Mouse (Mus musculus): ENCODE results near the gene Frs3. TPM values are rescaled to one million over a fixed set of nuclear protein-coding genes. Genes with fewer than 3 reads are reported as not detected.

Gene Frs3
- total and polyA plus RNA-seq, 2 experiments, result 1.7 to 7.1 TPM

DNA sequence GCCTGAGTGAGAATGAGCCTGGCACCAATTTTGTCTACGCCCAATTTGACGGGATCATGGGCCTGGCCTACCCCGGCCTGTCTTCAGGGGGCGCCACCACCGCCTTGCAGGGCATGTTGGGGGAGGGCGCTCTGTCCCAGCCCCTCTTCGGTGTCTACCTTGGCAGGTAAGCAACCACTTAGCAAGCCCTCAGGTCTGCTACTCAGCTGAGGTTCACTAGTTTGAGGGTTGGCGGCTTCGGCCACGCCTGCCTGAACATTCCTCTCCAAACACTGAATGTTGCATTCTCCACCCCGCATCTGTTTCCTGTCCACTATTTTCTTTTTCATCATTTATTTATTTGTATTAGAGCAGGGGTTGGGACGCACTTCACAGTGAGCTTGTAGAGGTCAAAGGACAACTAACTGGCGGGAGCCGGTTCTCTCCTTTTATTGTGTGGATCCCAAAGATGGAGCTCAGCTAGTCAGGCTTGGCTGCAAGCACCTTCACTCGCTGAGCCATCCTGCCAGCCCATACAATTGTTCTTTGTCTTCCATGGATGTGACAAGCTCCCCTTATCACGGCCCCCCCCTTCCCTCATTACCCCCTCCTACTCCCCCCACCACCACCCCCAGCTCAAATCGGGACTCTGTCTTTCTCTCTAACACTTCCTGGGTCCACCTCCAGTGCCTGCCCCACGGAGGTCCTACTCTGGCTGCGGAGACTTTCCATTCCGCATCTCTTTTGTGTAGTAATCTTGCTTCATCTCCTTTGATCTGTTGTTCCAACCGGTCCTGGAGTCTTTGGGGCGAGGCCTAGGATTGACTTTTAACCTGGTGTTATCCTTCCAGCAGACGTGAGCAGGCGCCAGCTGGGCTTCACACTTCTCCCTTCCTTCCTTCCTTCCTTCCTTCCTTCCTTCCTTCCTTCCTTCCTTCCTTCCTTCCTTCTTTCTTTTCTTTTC, 42.1 kb downstream of the Frs3 start:
- WGBS, result 63% methylated on average over 24 of the region's 24 CpGs
- Histone ChIP-seq H3K9ac (ENCODE audit: low read depth, low read length) (no peak overlapping the region), H3K4me1 (ENCODE audit: control insufficient read depth, insufficient read depth, low read length) (no peaks in the 10 kb centered on the region), H3K27ac (replicated peaks; ENCODE audit: insufficient read depth, low read depth, low read length) (no peak overlapping the region), H3K79me2 (ENCODE audit: control insufficient read depth, insufficient read depth, low read length) (no peaks in the 10 kb centered on the region), H3K27me3 (ENCODE audit: control insufficient read depth, insufficient read depth, low read length) (no peaks in the 10 kb centered on the region), H3K4me3 (ENCODE audit: insufficient read depth, low read depth, low read length) (no peak overlapping the region), H3K36me3 (ENCODE audit: control insufficient read depth, insufficient read depth, low read length) (no peaks in the 10 kb centered on the region)
- DNase-seq (ENCODE audit: extremely low read depth, low read depth, low spot score), result no peak
- TF ChIP-seq CTCF (IDR thresholded peaks at IDR 0.05; ENCODE audit: low read depth, low read length) (no peak), POLR2A (IDR thresholded peaks at IDR 0.05; ENCODE audit: extremely low read depth, insufficient read depth, low read length) (no peak)

DNA sequence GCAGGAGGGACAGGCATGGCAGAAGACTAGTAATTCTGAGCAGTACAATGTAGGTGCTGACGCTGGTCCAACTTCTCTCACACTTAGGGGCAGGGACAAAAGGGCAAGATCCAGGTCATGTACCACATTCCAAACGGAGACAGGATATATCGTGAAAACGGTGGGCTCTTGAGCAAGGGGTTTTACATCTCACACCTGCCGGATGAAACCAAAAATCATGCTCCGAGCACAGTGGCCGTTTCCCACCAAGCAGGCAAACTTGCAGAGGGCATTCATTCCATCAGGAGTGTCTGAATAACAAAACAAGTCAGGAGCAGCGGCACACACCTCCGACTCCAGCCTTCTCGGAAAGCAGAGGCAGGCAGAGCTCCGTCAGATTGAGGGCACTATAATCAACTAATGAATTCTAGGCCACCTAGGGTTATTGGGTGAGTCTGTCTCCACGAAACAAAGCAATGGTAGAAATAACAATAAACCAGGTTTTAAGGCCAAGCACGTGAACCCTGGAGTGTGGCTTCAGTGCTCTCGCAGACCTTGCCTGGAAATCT, 46.8 kb downstream of the Frs3 start:
- Histone ChIP-seq H3K27me3 (ENCODE audit: control insufficient read depth, insufficient read depth, low read length) (no peaks in the 10 kb centered on the region), H3K27ac (replicated peaks; ENCODE audit: insufficient read depth, low read depth, low read length) (no peak overlapping the region), H3K4me1 (ENCODE audit: control insufficient read depth, insufficient read depth, low read length) (peaks cover 5% of the 10 kb centered on the region; the same call in 1 of the 2 replicates), H3K36me3 (ENCODE audit: control insufficient read depth, insufficient read depth, low read length) (no peaks in the 10 kb centered on the region), H3K4me3 (ENCODE audit: insufficient read depth, low read depth, low read length) (no peak overlapping the region), H3K79me2 (ENCODE audit: control insufficient read depth, insufficient read depth, low read length) (peaks cover 23% of the 10 kb centered on the region), H3K9ac (ENCODE audit: low read depth, low read length) (no peak overlapping the region)
- DNase-seq (ENCODE audit: extremely low read depth, low read depth, low spot score), result no peak
- WGBS, result 82% methylated on average over 14 of the region's 14 CpGs
- no peak for TF ChIP-seq CTCF (IDR thresholded peaks at IDR 0.05; ENCODE audit: low read depth, low read length)
- no peak for TF ChIP-seq POLR2A (IDR thresholded peaks at IDR 0.05; ENCODE audit: extremely low read depth, insufficient read depth, low read length)

DNA sequence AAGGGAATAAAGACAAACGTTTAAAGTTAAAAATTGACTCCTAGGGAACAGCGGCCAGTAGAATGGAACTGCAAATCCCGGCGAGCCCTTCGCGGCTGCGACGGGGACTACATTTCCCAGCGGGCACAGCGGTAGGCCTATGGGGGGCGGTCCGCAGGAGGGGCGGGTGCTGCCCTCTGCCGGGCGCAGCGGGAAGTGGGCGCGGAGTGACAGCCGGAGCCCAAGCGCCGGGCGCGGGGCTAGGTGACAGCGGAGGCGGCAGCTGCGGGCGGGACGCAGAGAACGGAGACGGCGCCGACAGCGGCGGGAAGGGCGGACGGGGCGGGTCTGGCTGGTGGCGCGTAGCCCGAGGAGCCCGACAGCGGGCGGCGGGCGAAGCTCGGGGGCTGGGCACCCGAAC, 48.0 kb downstream of the Frs3 start, which contains the start of gene Tfeb:
Gene Tfeb (plus strand): TSS at position 175 of the 400 bp plus-strand sequence.
- Histone ChIP-seq H3K4me1 (ENCODE audit: control insufficient read depth, insufficient read depth, low read length) (peaks cover 5% of the 10 kb centered on the region; the same call in 1 of the 2 replicates), H3K4me3 (ENCODE audit: insufficient read depth, low read depth, low read length) (peak within 1 kb of the TSS; percentile 84), H3K36me3 (ENCODE audit: control insufficient read depth, insufficient read depth, low read length) (no peaks in the 10 kb centered on the region), H3K27ac (replicated peaks; ENCODE audit: insufficient read depth, low read depth, low read length) (peak within 1 kb of the TSS; percentile 92), H3K27me3 (ENCODE audit: control insufficient read depth, insufficient read depth, low read length) (no peaks in the 10 kb centered on the region), H3K79me2 (ENCODE audit: control insufficient read depth, insufficient read depth, low read length) (peaks cover 29% of the 10 kb centered on the region), H3K9ac (ENCODE audit: low read depth, low read length) (peak within 1 kb of the TSS; percentile 96)
- peak; percentile 73 for DNase-seq (ENCODE audit: extremely low read depth, low read depth, low spot score)
- 2% methylated on average over 46 of the region's 47 CpGs for WGBS
- TF ChIP-seq CTCF (IDR thresholded peaks at IDR 0.05; ENCODE audit: low read depth, low read length) (peak; percentile 85), POLR2A (IDR thresholded peaks at IDR 0.05; ENCODE audit: extremely low read depth, insufficient read depth, low read length) (0 out of 2 replicates have a peak, but pooled peaks have one; percentile 54)

DNA sequence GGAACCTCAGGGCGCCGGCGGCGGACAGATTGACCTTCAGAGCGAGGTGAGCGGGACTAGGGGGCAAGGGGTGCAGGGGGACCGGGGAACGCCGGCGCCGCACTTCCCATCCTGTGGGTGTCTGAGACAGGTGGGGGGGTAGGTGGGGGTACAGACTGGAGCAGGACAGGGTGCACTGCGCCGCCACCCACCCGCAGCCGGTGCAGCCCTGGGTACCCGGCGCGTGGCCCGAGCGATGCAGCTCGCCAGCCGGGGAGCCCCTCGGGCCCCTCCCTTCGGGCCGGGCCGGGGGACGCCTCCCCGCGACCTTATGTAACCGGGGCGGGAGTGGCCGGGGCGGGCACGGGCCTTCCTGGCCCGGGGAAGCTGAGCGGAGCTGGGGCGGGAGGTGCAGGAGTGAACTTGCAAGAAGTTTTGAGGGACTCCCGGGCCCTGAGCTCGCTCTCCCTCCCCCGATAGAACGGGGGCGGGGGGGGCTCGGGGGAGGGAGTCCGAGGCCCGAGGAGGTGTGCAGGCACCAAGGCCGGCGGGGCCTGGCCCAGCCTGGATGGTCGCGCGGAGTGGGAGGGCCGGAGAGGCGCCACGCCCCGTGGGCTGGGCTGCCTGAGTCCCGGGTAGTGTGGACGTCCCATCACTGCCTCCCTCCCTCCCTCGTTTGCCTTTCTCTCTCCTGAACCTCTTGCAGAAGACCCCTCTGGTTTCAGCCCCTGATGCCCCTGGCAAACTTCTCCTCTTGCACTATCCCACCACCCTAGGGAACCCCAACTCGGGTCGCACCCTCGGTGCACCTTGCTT, 48.6 kb downstream of the Frs3 start:
- TF ChIP-seq POLR2A (IDR thresholded peaks at IDR 0.05; ENCODE audit: extremely low read depth, insufficient read depth, low read length) (0 out of 2 replicates have a peak, but pooled peaks have one; percentile 32), CTCF (IDR thresholded peaks at IDR 0.05; ENCODE audit: low read depth, low read length) (no peak)
- Histone ChIP-seq H3K27me3 (ENCODE audit: control insufficient read depth, insufficient read depth, low read length) (no peaks in the 10 kb centered on the region), H3K36me3 (ENCODE audit: control insufficient read depth, insufficient read depth, low read length) (no peaks in the 10 kb centered on the region), H3K27ac (replicated peaks; ENCODE audit: insufficient read depth, low read depth, low read length) (peak overlapping the region; percentile 92), H3K4me1 (ENCODE audit: control insufficient read depth, insufficient read depth, low read length) (peaks cover 5% of the 10 kb centered on the region; the same call in 1 of the 2 replicates), H3K79me2 (ENCODE audit: control insufficient read depth, insufficient read depth, low read length) (peaks cover 32% of the 10 kb centered on the region), H3K4me3 (ENCODE audit: insufficient read depth, low read depth, low read length) (peak overlapping the region; percentile 84), H3K9ac (ENCODE audit: low read depth, low read length) (peak overlapping the region; percentile 96)
- DNase-seq (ENCODE audit: extremely low read depth, low read depth, low spot score), result peak; percentile 70
- 1% methylated on average over 58 of the region's 60 CpGs for WGBS

DNA sequence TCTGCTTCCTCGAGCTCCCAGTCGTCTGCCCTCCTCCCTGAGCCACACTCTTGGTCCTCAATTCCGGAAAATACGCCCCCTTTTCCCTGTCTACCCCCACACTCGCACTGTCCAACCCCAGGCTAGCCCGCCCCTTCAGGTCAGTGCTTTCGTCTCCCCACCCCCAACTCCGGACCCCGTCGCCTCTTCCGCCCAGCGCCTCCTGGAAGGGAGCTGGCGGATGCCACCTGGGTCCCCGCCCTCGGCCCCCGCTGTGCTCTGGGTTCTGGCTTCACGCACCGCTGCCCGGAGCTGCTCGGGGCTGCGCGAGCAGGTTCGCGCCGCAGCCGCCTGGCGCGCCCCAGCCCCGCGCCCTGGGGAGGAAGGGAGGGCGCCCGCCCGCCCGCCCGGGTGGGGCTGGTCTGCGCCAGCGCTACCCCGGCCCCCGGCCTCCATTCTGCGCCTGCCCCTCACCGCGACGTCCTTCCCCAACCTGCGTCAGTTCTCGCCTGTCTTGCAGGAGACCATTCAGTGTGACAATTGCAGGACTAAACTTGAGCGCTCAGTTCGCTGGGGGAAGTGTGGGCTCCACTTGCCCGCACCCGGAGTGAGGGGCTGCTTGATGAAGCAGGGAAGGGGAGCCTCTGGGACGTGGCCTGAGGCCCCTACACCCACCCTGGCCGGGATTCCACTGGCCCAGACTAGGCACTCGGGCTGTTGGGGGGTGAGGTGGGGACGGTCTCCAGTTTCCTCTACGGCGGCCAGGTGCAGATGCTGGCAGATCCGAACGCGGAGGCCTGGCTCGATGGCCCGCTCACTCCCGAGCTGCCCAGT, 49.4 kb downstream of the Frs3 start:
- Histone ChIP-seq H3K9ac (ENCODE audit: low read depth, low read length) (peak overlapping the region; percentile 55), H3K79me2 (ENCODE audit: control insufficient read depth, insufficient read depth, low read length) (peaks cover 32% of the 10 kb centered on the region), H3K27me3 (ENCODE audit: control insufficient read depth, insufficient read depth, low read length) (no peaks in the 10 kb centered on the region), H3K4me1 (ENCODE audit: control insufficient read depth, insufficient read depth, low read length) (peaks cover 5% of the 10 kb centered on the region; the same call in 1 of the 2 replicates), H3K36me3 (ENCODE audit: control insufficient read depth, insufficient read depth, low read length) (no peaks in the 10 kb centered on the region), H3K4me3 (ENCODE audit: insufficient read depth, low read depth, low read length) (peak overlapping the region; percentile 84), H3K27ac (replicated peaks; ENCODE audit: insufficient read depth, low read depth, low read length) (no peak overlapping the region)
- no peak for DNase-seq (ENCODE audit: extremely low read depth, low read depth, low spot score)
- 7% methylated on average over 51 of the region's 61 CpGs for WGBS
- no peak for TF ChIP-seq POLR2A (IDR thresholded peaks at IDR 0.05; ENCODE audit: extremely low read depth, insufficient read depth, low read length)
- no peak for TF ChIP-seq CTCF (IDR thresholded peaks at IDR 0.05; ENCODE audit: low read depth, low read length)

Measured in liver, adult 2 months (tissue).